Mouse (Mus musculus): ENCODE data around the gene Shox2. TPM values are rescaled to one million over a fixed set of nuclear protein-coding genes. Genes with fewer than 3 reads are reported as not detected.

Gene Shox2
- polyA plus RNA-seq, 1 experiment from 2014 or later, result 15.2 TPM

GRCm38 (mm10) chr3:66939675-66940074 is 41.9 kb downstream of the Shox2 start:
- H3K27ac ChIP-seq, result no peak overlapping the region
- H3K4me1 ChIP-seq, result no peaks in the 10 kb centered on the region
- no peak overlapping the region for H3K4me2 ChIP-seq
- 69% methylated on average over 10 of the region's 10 CpGs for WGBS
- no peak overlapping the region for H3K4me3 ChIP-seq
- H3K9me3 ChIP-seq (replicated peaks), result no peaks in the 10 kb centered on the region
- no peaks in the 10 kb centered on the region for H3K36me3 ChIP-seq (ENCODE audit: poor library complexity, severe bottlenecking)
- H3K27me3 ChIP-seq, result no peaks in the 10 kb centered on the region
- H3K9ac ChIP-seq, result no peak overlapping the region
- ATAC-seq, result no peak

GRCm38 (mm10) chr3:66922436-66922835 is 59.1 kb downstream of the Shox2 start:
- Histone ChIP-seq H3K9me3 (replicated peaks) (peaks cover 6% of the 10 kb centered on the region), H3K27me3 (no peaks in the 10 kb centered on the region), H3K27ac (no peak overlapping the region), H3K4me1 (peaks cover 7% of the 10 kb centered on the region; the same call in 1 of the 2 replicates), H3K4me3 (no peak overlapping the region), H3K4me2 (no peak overlapping the region), H3K36me3 (ENCODE audit: poor library complexity, severe bottlenecking) (no peaks in the 10 kb centered on the region), H3K9ac (no peak overlapping the region)
- peak; percentile 61; the same call in 1 of the 2 replicates for ATAC-seq
- 36% methylated on average over 3 of the region's 3 CpGs for WGBS

Other genes starting within 250 kb of the Shox2 start
- 29.4 and 32.4 TPM in 2 replicates for gene Rsrc1, start 381 bp downstream of the Shox2 start, polyA plus RNA-seq (2015; fragmentation: Nextera tagmentation; extraction: Ambion mirVana)

Data from forebrain, embryonic 13.5 days (tissue).